Mouse (Mus musculus) myocyte (in vitro differentiated cells): ENCODE data around the gene Rassf3.

Source experiments
- E2F4 ChIP-seq: IDR thresholded peaks from one replicate; pipeline ENCODE4 v1.6.1; 2011; ENCODE audit warnings: mild to moderate bottlenecking, control low read depth, moderate library complexity; ENCODE audit not compliant: insufficient read depth
- MYOD1 ChIP-seq, 3 experiments: IDR thresholded peaks; one replicate each; pipeline ENCODE4 v1.6.1; 2011; ENCODE audit warnings: control low read depth in 2 of 3, low read depth in 2 of 3, mild to moderate bottlenecking in 2 of 3, moderate library complexity in 1 of 3; ENCODE audit not compliant: insufficient read length in 2 of 3, control insufficient read depth in 1 of 3
- POLR2A ChIP-seq: IDR thresholded peaks from one replicate; pipeline ENCODE4 v1.6.1; 2011; ENCODE audit warnings: low read depth, mild to moderate bottlenecking, control low read depth, moderate library complexity; ENCODE audit not compliant: insufficient read length
- POLR2AphosphoS2 ChIP-seq: IDR thresholded peaks from one replicate; pipeline ENCODE4 v1.6.1; 2011; ENCODE audit warnings: low read depth, control low read depth; ENCODE audit not compliant: insufficient read length
- TCF12 ChIP-seq: IDR thresholded peaks from one replicate; pipeline ENCODE4 v1.6.1; 2011; ENCODE audit warnings: mild to moderate bottlenecking, control low read depth; ENCODE audit not compliant: poor library complexity, insufficient read depth, severe bottlenecking
- USF1 ChIP-seq: IDR thresholded peaks from one replicate; pipeline ENCODE4 v1.6.1; 2011; ENCODE audit warnings: low read depth, mild to moderate bottlenecking, control low read depth, moderate library complexity

DNA sequence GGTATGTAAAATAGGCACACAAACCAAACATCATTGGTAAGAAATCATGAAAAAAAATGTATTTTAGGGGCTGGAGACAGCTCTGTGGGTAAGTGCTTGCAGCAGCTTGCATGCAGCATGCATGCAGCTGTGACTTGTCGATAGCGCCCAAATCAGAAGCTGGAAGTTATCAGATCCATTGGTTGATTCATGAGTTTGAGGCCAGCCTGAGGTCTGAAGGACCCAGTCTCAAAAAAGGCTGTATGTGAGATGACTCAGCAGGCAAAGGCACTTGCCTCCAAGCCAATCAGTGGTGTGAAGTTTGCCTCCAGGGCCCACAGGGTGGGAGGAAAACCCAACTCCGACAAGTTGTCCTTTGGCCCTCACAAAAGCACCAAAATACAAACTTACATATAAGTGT, 6.5 kb downstream of the Rassf3 start:
- TF ChIP-seq POLR2A (no peak), MYOD1 (IDR thresholded peaks at IDR 0.05; ENCODE audit: control insufficient read depth in 1 of 3, insufficient read length in 2 of 3, low read depth in 2 of 3) (no peak), USF1 (no peak), POLR2AphosphoS2 (no peak), TCF12 (no peak), E2F4 (no peak)
